Mouse (Mus musculus) forebrain, embryonic 14.5 days (tissue): ENCODE measurements around the gene Sec14l5. TPM values are rescaled to one million over a fixed set of nuclear protein-coding genes. Genes with fewer than 3 reads are reported as not detected.
"Not testable (repeated sequence)": the region's sequence is repeated elsewhere in the genome, so short reads cannot be mapped to it uniquely, and the experiment has no call there.

Source experiments
- ATAC-seq: fragments of 200-750 bp; cut with Nextera tagmentation; 2 replicates; pipeline ENCODE4 v1.8.0; 2017; ENCODE audit warnings: mild to moderate bottlenecking, moderate library complexity
- DNase-seq: peaks from one replicate; pipeline ENCODE4 v3.0.0-alpha.2; 2015; ENCODE audit warnings: low spot score
- H3K27ac ChIP-seq: fragments of 300-500 bp; sonication (generic); 2 replicates; pipeline ENCODE4 v1.5.1; 2014; ENCODE audit warnings: low read depth, mild to moderate bottlenecking, control low read depth, low read length, moderate library complexity
- H3K27me3 ChIP-seq: fragments of 300-500 bp; sonication (generic); replicated peaks from 2 replicates; pipeline ENCODE4 v1.6.1; 2014; ENCODE audit warnings: low read length, control low read depth, mixed read lengths; ENCODE audit not compliant: control insufficient read depth, insufficient read depth
- H3K36me3 ChIP-seq: fragments of 300-500 bp; sonication (generic); 2 replicates; pipeline ENCODE4 v1.6.1; 2014; ENCODE audit warnings: low read length, control low read depth; ENCODE audit not compliant: control insufficient read depth, insufficient read depth
- H3K4me1 ChIP-seq: fragments of 300-500 bp; sonication (generic); 2 replicates; pipeline ENCODE4 v1.6.1; 2014; ENCODE audit warnings: antibody characterized with exemption, low read length, control low read depth; ENCODE audit not compliant: control insufficient read depth, insufficient read depth
- H3K4me2 ChIP-seq: fragments of 300-500 bp; sonication (generic); 2 replicates; pipeline ENCODE4 v1.6.1; 2014; ENCODE audit warnings: mild to moderate bottlenecking, control low read depth, low read length
- H3K4me3 ChIP-seq: fragments of 300-500 bp; sonication (generic); 2 replicates; pipeline ENCODE4 v1.5.1; 2014; ENCODE audit warnings: low read depth, low read length, control low read depth
- H3K9ac ChIP-seq: fragments of 300-500 bp; sonication (generic); 2 replicates; pipeline ENCODE4 v1.6.1; 2014; ENCODE audit warnings: mild to moderate bottlenecking, low read length, control low read depth, moderate library complexity
- H3K9me3 ChIP-seq: fragments of 300-500 bp; sonication (generic); replicated peaks from 2 replicates; pipeline ENCODE4 v1.6.1; 2016; ENCODE audit warnings: low read length, control low read depth, mixed read lengths; ENCODE audit not compliant: control insufficient read depth
- WGBS: fragments of 180-500 bp; shearing (Covaris S2); extraction: QIAGEN DNeasy Blood & Tissue Kit; methylation state at CpG from one replicate; pipeline ENCODE4 v1.1.7; 2014; 5-methylcytosine and 5-hydroxymethylcytosine counted together
- polyA plus RNA-seq: library from polyadenylated mRNA; unstranded; fragments of >200 nt; fragmentation: Nextera tagmentation; extraction: Ambion mirVana; gene quantifications from 2 replicates; pipeline ENCODE4 v1.2.1, GENCODE M21; 2014

The Sec14l5 gene
- polyA plus RNA-seq, 1 experiment from 2014 or later = 0.17 TPM

- DNase-seq (no peak), ATAC-seq (no peak)
- no peaks in the 10 kb centered on the region for H3K36me3 ChIP-seq
- no peaks in the 10 kb centered on the region for H3K9me3 ChIP-seq
- no peaks in the 10 kb centered on the region for H3K4me1 ChIP-seq
- no peak overlapping the region for H3K4me2 ChIP-seq
- no peak overlapping the region for H3K27ac ChIP-seq
- H3K9ac ChIP-seq = no peak overlapping the region
- no peaks in the 10 kb centered on the region for H3K27me3 ChIP-seq
- 70% methylated on average over 6 of the region's 6 CpGs for WGBS
- no peak overlapping the region for H3K4me3 ChIP-seq
These were observed 69.8 kb downstream of the Sec14l5 start for GRCm38 (mm10) chr16:5216686-5217085.

DNA sequence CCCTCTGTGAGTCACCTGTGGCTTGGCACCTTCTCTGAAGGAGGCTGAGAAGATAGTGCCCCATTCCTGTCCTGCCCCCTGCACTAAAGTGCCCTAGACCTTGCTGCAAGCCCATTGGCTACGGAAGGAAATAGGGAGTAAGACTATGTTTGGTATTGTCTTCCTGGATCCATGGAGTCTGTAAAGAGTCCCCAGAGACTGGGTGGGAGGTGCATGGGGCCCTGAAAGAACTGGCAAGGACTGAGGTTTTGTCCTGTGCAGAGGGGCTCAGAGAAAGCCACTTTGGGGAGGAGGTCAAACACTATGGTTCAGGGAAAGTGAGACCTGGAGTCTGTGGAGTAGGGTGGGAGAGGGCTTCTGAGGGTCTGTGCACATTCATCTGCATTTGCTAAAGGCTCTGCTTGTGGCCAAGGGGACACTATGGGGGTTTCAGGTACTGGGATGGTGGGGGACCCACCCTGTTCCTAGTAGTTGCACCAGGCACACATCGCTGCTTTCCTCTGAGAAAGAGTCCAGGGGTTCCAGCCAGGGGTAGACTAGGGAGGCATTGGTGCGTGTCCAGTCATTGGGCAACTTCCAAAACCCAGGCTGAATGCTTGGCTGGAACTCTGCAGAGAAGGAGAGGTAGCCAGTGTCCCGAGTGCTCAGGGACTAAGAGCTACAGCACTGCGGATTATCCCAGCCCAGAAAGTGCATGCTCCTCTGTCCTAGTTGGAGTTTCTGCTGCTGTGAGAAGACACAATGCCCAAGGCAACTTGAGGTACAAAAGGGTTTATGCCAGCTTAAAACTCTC lies 70.6 kb downstream of the Sec14l5 start:
- H3K36me3 ChIP-seq = no peaks in the 10 kb centered on the region
- no peaks in the 10 kb centered on the region for H3K27me3 ChIP-seq
- no peak overlapping the region for H3K9ac ChIP-seq
- no peak for DNase-seq
- H3K9me3 ChIP-seq = no peaks in the 10 kb centered on the region
- no peak overlapping the region for H3K4me3 ChIP-seq
- H3K4me2 ChIP-seq = no peak overlapping the region
- no peak overlapping the region for H3K27ac ChIP-seq
- H3K4me1 ChIP-seq = no peaks in the 10 kb centered on the region
- ATAC-seq = no peak
- WGBS = 60% methylated on average over 5 of the region's 5 CpGs

DNA sequence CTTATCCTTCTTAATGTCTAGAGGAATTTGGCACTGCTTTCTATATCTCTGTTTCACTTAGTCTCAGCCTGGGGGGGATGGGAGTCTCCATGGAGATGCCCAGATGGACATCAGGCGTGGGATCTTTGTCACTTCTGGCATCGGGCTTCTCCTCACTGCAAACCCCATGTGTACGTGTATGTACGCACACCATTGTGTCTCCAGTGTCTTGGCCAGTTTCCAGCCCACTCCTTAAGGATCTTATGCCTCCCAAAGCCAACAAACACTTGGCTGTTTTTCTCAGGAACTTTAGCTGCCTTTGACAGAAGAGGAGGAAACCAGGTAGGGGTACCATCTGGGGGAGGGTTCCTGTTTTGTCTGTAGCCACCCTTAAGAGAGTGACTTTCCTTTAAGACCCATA lies 74.5 kb downstream of the Sec14l5 start:
- no peaks in the 10 kb centered on the region for H3K4me1 ChIP-seq
- no peak for DNase-seq
- no peak overlapping the region for H3K4me2 ChIP-seq
- no peak overlapping the region for H3K27ac ChIP-seq
- no peaks in the 10 kb centered on the region for H3K27me3 ChIP-seq
- H3K9me3 ChIP-seq = no peaks in the 10 kb centered on the region
- ATAC-seq = no peak
- WGBS = 49% methylated on average over 4 of the region's 4 CpGs
- no peak overlapping the region for H3K9ac ChIP-seq
- H3K36me3 ChIP-seq = no peaks in the 10 kb centered on the region
- no peak overlapping the region for H3K4me3 ChIP-seq

GRCm38 (mm10) chr16:5222140-5222539 lies 75.2 kb downstream of the Sec14l5 start, which contains the start of gene AU021092:
Gene AU021092, minus strand, starts transcription at chr16:5222299.
- no peaks in the 10 kb centered on the region for H3K27me3 ChIP-seq
- no peak for ATAC-seq
- WGBS = 75% methylated on average over 6 of the region's 6 CpGs

DNA sequence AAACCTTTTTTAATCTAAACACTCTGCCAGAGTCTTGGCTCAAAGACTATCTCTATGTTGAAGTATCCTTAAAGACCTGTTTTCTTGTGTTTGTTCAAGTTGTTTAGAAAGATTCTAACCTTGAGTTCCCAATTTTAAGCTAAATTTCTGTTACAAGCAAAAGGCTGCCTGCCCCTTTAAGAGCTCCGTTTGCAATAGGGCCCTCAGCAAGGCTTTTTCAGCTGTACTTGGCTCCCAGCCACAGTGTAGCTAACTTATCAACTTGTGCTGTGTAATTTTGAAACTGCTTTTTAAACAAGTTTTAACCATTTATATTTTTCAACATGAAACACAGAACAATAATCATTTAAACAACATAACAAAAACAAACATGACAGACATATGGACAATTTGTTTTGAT lies 79.6 kb downstream of the Sec14l5 start:
- not testable (repeated sequence) for H3K27ac ChIP-seq, H3K27me3 ChIP-seq, H3K4me1 ChIP-seq, H3K4me3 ChIP-seq, DNase-seq, H3K9me3 ChIP-seq, H3K36me3 ChIP-seq, H3K4me2 ChIP-seq, H3K9ac ChIP-seq, ATAC-seq
- 3% methylated on average over 1 of the region's 1 CpGs for WGBS

More at GRCm38 (mm10) chr16:5222140-5222539, 75.2 kb downstream of the Sec14l5 start, which contains the start of gene AU021092:
- no peaks in the 10 kb centered on the region for H3K36me3 ChIP-seq
- H3K9me3 ChIP-seq = no peaks in the 10 kb centered on the region
- H3K4me3 ChIP-seq = no peak within 1 kb of the TSS
- DNase-seq = no peak
- H3K9ac ChIP-seq = no peak within 1 kb of the TSS
- no peak within 1 kb of the TSS for H3K27ac ChIP-seq
- H3K4me1 ChIP-seq = no peaks in the 10 kb centered on the region
- H3K4me2 ChIP-seq = no peak within 1 kb of the TSS

DNA sequence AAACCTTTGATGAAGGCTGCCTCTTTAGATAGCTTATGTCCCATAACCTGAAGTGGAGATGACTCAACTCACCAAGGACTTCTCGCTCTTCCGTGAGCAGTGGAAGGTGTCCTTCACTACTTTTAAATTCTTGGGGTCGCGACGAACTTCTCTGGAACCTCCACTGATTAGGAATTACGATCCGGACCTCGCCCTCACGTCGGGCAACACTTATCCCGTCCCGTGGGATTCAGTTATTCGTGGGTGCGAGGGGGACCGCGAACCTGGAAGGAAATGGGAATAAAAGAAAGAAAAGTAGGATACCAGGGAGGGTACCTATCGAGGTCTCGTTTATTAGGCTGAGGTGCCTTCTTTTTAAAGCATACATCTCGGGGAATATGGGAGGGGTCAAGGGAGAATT lies 80.6 kb downstream of the Sec14l5 start:
- not testable (repeated sequence) for H3K4me1 ChIP-seq, H3K27ac ChIP-seq, H3K9ac ChIP-seq, H3K4me3 ChIP-seq, H3K4me2 ChIP-seq, H3K36me3 ChIP-seq, H3K9me3 ChIP-seq, DNase-seq, ATAC-seq, H3K27me3 ChIP-seq
- WGBS = 83% methylated on average over 19 of the region's 19 CpGs

DNA sequence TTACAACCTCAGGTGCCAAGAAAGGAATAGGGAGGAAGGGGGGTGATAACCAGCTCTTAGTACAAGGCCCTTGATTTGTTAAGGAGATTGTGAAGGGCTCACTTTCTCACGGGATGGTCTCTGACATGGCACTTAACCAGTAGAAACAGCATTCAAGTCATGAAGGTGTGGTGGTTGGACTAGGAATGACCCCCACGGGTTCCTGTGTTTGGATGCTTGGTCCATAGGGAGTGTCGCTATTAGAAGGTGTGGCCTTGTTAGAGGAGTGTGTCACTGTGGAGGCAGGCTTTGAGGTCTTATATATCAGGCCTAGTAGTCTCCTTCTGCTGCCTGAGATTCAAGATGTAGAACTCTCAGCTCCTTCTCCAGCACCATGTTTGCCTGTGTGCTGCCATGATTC lies 81.2 kb downstream of the Sec14l5 start:
- not testable (repeated sequence) for H3K9me3 ChIP-seq, DNase-seq, H3K4me3 ChIP-seq, H3K36me3 ChIP-seq, H3K4me1 ChIP-seq, H3K9ac ChIP-seq, ATAC-seq, H3K4me2 ChIP-seq, H3K27ac ChIP-seq, H3K27me3 ChIP-seq
- 87% methylated on average over 3 of the region's 3 CpGs for WGBS

DNA sequence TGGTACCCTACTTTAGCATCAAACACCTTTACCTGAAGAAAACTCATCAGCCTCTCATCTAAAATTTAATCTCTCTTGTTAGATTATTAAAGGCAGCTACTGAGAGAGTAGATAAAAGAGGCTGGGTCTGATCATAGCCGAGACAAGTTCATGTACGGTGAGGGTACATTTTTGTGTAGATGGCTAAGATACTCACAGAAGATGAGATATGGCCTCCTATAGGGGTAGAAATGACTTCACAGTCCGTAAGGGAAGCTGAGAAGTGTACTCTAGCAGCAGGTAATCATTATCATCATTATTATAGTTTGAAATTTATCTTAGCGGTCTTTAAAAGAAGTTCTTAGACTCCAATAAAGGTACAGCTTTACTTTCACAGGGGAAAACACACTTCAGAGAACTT lies 86.1 kb downstream of the Sec14l5 start:
- 75% methylated on average over 4 of the region's 4 CpGs for WGBS
- peak; percentile 15 for ATAC-seq
- Histone ChIP-seq H3K4me1 (peaks cover 6% of the 10 kb centered on the region), H3K9me3 (no peaks in the 10 kb centered on the region), H3K27ac (no peak overlapping the region), H3K36me3 (no peaks in the 10 kb centered on the region), H3K4me2 (peak overlapping the region; percentile 84), H3K9ac (no peak overlapping the region), H3K4me3 (peak overlapping the region; percentile 57), H3K27me3 (no peaks in the 10 kb centered on the region)
- DNase-seq = no peak
